Mouse (Mus musculus) frontal cortex, adult (tissue): ENCODE data around the gene Gm10944.
A peak's percentile ranks its signal among the peaks of the same experiment; 100 is the strongest.

Source experiments
- ATAC-seq: cut with Nextera tagmentation; 2 replicates; pipeline ENCODE4 v1.9.2; 2017; ENCODE audit warnings: mild to moderate bottlenecking, moderate library complexity, mixed read lengths; ENCODE audit not compliant: low TSS enrichment

Gene Gm10944

DNA sequence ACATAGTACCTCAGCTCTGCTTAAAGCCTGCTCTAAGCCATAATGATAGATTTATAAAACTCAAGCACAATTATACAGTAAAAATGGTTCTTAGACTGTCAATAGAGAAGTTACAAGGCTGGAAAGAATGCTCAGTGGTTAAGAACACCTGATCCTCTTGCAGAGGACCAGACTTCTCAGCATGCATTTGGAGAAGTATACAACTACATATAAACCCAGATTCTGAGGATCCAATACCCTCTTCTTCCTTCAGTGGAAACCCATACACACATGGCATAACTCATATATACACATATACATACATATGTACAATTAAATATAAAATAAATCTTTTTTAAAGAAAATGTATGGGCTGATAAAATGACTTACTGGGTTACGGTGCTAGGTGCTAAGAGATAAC lies at the start of gene Gm10944:
Gm10944 (plus strand) TSS at position 301 of the 400 bp plus-strand sequence.
- ATAC-seq = no peak

DNA sequence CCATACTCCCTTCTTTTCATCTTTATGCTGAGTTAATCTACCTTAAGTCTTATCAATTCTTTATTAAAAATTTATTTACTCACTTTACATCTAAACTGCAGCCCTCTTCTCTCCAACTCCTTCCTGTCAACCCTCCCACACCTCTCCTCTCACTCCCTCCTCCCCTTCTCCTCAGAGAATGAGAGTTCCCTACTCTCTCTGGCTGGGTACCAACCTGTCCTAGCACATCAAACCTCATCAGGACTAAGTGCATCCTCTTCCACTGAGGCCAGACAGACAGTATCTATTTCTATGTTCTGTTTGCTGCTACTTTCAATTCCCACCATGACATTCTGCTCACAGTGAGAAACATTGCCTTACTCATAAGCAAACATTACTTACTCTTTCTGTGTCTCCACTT lies 25.2 kb upstream of the Gm10944 start:
- ATAC-seq = no peak

- no peak for ATAC-seq
These were observed 24.5 kb upstream of the Gm10944 start for GRCm38 (mm10) chr10:10656621-10657020.

DNA sequence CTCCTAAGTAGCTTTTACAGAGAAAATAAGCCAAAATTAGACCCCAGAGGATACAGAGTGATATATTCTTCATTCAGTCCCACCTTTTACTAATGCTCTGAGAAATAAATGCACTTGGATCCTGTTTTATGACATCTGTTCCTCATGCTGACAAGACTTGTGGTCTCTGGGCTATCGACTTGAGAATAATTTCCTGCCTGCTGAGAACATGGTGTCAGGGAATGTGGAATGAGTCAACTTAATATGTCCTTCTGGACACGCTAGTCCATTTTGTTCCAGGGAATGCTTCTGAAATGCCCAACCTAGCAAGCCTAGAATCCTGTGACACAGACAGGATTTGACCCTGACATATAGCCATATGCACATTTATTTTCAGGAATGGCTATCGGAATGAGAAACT lies 22.0 kb upstream of the Gm10944 start:
- no peak for ATAC-seq

GRCm38 (mm10) chr10:10659976-10660375 lies 21.2 kb upstream of the Gm10944 start:
- ATAC-seq = no peak

GRCm38 (mm10) chr10:10688907-10689667 lies 7.9 kb downstream of the Gm10944 start:
- ATAC-seq = peak; percentile 77

DNA sequence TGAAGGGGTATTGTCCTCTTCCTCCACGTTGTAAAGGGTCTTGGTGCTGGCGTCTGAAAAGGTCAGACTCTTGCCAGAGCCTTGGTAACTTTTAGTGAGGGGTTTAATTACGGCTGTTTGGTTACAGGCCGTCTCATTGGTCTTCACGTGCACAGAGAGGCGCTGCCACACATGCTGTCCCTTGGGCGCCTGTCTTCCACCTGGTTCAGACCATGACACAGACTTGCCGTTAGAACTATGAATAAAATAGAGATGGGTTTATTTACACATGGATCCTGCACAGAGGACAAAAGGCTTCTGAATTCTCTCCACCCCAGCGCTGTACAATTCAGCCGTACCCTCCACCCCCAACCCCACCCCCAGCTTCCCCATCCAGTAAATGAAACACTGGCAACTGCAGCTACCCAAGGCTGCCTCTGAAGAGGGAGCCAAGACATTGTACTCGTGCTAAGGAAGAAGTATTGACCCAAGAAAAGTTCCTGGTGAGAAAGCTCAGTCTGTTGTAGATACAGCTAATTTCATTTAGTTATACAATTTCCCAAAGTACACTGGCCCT lies 8.6 kb downstream of the Gm10944 start:
- no peak for ATAC-seq

DNA sequence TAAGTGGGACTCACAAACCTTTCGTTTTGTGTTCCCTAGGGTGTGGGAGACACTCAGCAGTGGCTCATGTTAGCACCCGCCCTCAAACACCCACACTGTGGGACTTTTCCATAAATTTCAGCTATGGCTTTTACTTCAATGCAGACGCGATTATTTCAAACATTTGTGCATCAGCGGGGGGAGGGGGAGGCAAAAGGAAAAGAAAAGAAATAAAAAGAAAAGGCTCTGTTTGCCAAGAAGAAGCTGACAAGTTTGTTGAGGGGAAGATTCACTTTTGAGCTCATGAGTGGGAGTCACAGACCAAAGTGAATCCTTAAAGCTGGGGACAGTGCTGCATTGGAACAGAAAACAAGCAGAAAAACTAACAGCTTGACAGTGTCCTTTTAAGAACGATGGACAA lies 16.3 kb downstream of the Gm10944 start:
- ATAC-seq = peak; percentile 78

DNA sequence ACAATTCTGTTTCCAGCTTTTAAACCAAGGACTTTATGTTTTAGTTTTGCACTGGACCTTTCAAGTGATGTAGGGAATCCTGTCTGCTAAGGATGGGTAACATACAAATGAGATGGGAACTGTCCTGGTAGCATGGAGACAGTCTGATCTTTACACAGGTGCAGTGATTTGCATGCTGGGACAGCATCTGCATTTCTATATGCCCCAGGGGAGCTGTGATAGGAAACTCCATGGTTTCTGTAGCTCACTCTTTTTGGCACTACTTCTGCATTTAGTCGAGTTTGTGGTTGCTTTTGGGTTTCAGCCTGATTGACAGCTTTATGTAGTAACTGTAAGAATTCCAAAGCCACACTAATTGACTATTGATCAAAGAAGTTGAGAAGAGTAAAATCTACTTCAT lies 19.8 kb downstream of the Gm10944 start:
- ATAC-seq = no peak

DNA sequence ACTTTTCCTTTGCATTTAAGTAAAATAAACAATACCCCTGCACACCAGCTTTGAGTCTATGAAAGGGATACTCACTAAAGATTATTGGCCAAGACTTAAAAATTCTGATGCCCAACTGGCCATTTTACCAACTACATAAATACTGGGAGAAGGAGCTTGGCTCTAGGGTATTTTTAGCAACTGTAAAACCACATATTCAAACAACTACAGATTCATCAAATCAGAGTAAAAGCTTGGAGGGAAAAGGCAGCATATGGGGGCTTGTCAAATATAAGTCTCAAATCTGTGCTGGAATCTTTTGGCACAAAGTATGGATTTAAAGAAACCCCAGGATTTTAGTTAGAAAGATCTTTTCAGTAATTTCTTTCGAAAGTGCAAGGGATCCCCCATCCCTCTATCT lies 20.2 kb downstream of the Gm10944 start:
- ATAC-seq = peak; percentile 31

GRCm38 (mm10) chr10:10708031-10708430 lies 26.9 kb downstream of the Gm10944 start:
- no peak for ATAC-seq

GRCm38 (mm10) chr10:10710359-10710758 lies 29.2 kb downstream of the Gm10944 start:
- ATAC-seq = no peak

- ATAC-seq = peak; percentile 85
These were observed 29.7 kb downstream of the Gm10944 start for GRCm38 (mm10) chr10:10710837-10711236.

DNA sequence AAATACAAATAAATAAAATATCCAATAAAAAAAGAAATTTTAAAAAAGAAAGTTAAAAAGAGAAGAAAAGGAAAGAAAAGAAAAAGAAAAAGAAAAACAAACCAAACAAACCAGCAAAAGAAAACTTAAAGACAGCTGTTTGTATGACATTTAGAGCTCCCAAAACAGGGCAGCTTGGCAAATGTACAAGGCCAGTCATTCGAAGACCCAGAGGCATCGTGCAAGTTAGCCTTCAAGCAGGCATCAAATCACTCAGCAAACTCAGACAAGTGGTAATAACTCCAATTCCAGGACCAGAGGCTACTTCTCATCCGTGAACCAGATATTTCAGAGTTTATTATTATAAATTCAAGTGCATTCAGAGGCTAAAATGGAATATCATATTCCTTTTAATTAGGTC lies 45.4 kb downstream of the Gm10944 start:
- ATAC-seq = no peak
